Mouse (Mus musculus) spleen, adult 12 weeks (tissue): Measurements from ENCODE around the gene Ssh3.

ENCODE experiments used
- DNase-seq: peaks from one replicate; pipeline ENCODE4 v3.0.0; 2022; ENCODE audit warnings: low spot score

The Ssh3 gene

GRCm38 (mm10) chr19:4215451-4215840 lies 53.5 kb downstream of the Ssh3 start:
- DNase-seq, result no peak

- no peak for DNase-seq
Measured at GRCm38 (mm10) chr19:4214771-4215450, 54.1 kb downstream of the Ssh3 start.

GRCm38 (mm10) chr19:4214071-4214770 lies 54.8 kb downstream of the Ssh3 start, which contains the start of the genes Clcf1 and AC109138.7:
Gene Clcf1 (plus strand): TSS chr19:4214238.
Gene AC109138.7 (plus strand): TSS chr19:4214357.
- DNase-seq, result peak; percentile 56

GRCm38 (mm10) chr19:4213524-4213974 lies 55.4 kb downstream of the Ssh3 start:
- DNase-seq, result no peak

GRCm38 (mm10) chr19:4211891-4212588 lies 56.9 kb downstream of the Ssh3 start:
- no peak for DNase-seq
